Mouse (Mus musculus): ENCODE data around the gene Actl7a. TPM values are rescaled to one million over a fixed set of nuclear protein-coding genes. Genes with fewer than 3 reads are reported as not detected.

The Actl7a gene
- total and polyA plus RNA-seq, 3 experiments, result 0.11 to 0.15 TPM; not detected in 1

GRCm38 (mm10) chr4:56756021-56756420 is 12.8 kb downstream of the Actl7a start:
- Histone ChIP-seq H3K79me2 (ENCODE audit: control insufficient read depth, insufficient read depth, low read length, poor library complexity) (no peaks in the 10 kb centered on the region), H3K4me1 (ENCODE audit: control insufficient read depth in 1 of 2, insufficient read depth in 2 of 2, low read length in 2 of 2) (no peaks in the 10 kb centered on the region), H3K36me3 (ENCODE audit: control insufficient read depth in 1 of 2, insufficient read depth in 2 of 2, low read length in 2 of 2) (peaks cover 0 to 12% of the 10 kb centered on the region in 2 experiments; a peak in 2 of 4 replicates), H3K27ac (ENCODE audit: control insufficient read depth, low read depth, low read length) (no peak overlapping the region), H3K4me3 (ENCODE audit: control insufficient read depth in 1 of 2, insufficient read depth in 1 of 2, low read depth in 2 of 2, low read length in 2 of 2) (no peak overlapping the region), H3K27me3 (ENCODE audit: control insufficient read depth in 1 of 2, insufficient read depth in 2 of 2, low read length in 2 of 2) (no peaks in the 10 kb centered on the region), H3K9ac (ENCODE audit: control insufficient read depth, low read depth, low read length, poor library complexity, severe bottlenecking) (no peak overlapping the region), H3K9me3 (replicated peaks; ENCODE audit: insufficient read depth, low read length) (no peaks in the 10 kb centered on the region)
- TF ChIP-seq CTCF (IDR thresholded peaks at IDR 0.05 in 2 of 3, conservative IDR thresholded peaks at IDR 0.05 in 1 of 3; ENCODE audit: control insufficient read depth in 1 of 3, insufficient read depth in 1 of 3, low read depth in 2 of 3, low read length in 3 of 3, poor library complexity in 1 of 3, severe bottlenecking in 1 of 3) (no peak), MYC (IDR thresholded peaks at IDR 0.05; ENCODE audit: low read depth, low read length) (no peak), USF1 (IDR thresholded peaks at IDR 0.05; ENCODE audit: low read depth, low read length) (no peak), MAZ (IDR thresholded peaks at IDR 0.05; ENCODE audit: low read depth, low read length) (no peak), POLR2A (IDR thresholded peaks at IDR 0.05; ENCODE audit: control insufficient read depth in 1 of 2, insufficient read depth in 1 of 2, low read depth in 1 of 2, low read length in 2 of 2, poor library complexity in 1 of 2) (no peak), NELFE (IDR thresholded peaks at IDR 0.05; ENCODE audit: low read depth, low read length) (no peak), ZMIZ1 (IDR thresholded peaks at IDR 0.05; ENCODE audit: low read depth, low read length) (no peak), ELF1 (IDR thresholded peaks at IDR 0.05; ENCODE audit: low read depth, low read length) (no peak), SIN3A (IDR thresholded peaks at IDR 0.05; ENCODE audit: low read length) (no peak), RAD21 (IDR thresholded peaks at IDR 0.05; ENCODE audit: low read depth, low read length) (no peak)
- no peak for DNase-seq (ENCODE audit: low read depth, low spot score)

- no peak overlapping the region for H3K27ac ChIP-seq (ENCODE audit: control insufficient read depth, low read depth, low read length)
- peaks cover 0 to 12% of the 10 kb centered on the region in 2 experiments; a peak in 2 of 4 replicates for H3K36me3 ChIP-seq (ENCODE audit: control insufficient read depth in 1 of 2, insufficient read depth in 2 of 2, low read length in 2 of 2)
These were observed 13.9 kb downstream of the Actl7a start for GRCm38 (mm10) chr4:56756966-56757600.

More at GRCm38 (mm10) chr4:56756966-56757600, 13.9 kb downstream of the Actl7a start:
- Histone ChIP-seq H3K79me2 (ENCODE audit: control insufficient read depth, insufficient read depth, low read length, poor library complexity) (no peaks in the 10 kb centered on the region), H3K9me3 (replicated peaks; ENCODE audit: insufficient read depth, low read length) (no peaks in the 10 kb centered on the region), H3K9ac (ENCODE audit: control insufficient read depth, low read depth, low read length, poor library complexity, severe bottlenecking) (no peak overlapping the region), H3K4me1 (ENCODE audit: control insufficient read depth in 1 of 2, insufficient read depth in 2 of 2, low read length in 2 of 2) (no peaks in the 10 kb centered on the region), H3K27me3 (ENCODE audit: control insufficient read depth in 1 of 2, insufficient read depth in 2 of 2, low read length in 2 of 2) (no peaks in the 10 kb centered on the region), H3K4me3 (ENCODE audit: control insufficient read depth in 1 of 2, insufficient read depth in 1 of 2, low read depth in 2 of 2, low read length in 2 of 2) (no peak overlapping the region)
- DNase-seq (ENCODE audit: low read depth, low spot score), result no peak
- TF ChIP-seq GABPA (IDR thresholded peaks at IDR 0.05; ENCODE audit: low read depth, low read length) (no peak), BHLHE40 (IDR thresholded peaks at IDR 0.05; ENCODE audit: borderline replicate concordance, low read depth, low read length) (no peak), USF2 (IDR thresholded peaks at IDR 0.05; ENCODE audit: borderline replicate concordance in 1 of 2, insufficient read depth in 1 of 2, low read depth in 1 of 2, low read length in 2 of 2) (no peak), CTCF (IDR thresholded peaks at IDR 0.05 in 2 of 3, conservative IDR thresholded peaks at IDR 0.05 in 1 of 3; ENCODE audit: control insufficient read depth in 1 of 3, insufficient read depth in 1 of 3, low read depth in 2 of 3, low read length in 3 of 3, poor library complexity in 1 of 3, severe bottlenecking in 1 of 3) (no peak), UBTF (IDR thresholded peaks at IDR 0.05; ENCODE audit: borderline replicate concordance, insufficient read depth, low read depth, low read length) (no peak), TBP (IDR thresholded peaks at IDR 0.05; ENCODE audit: low read depth, low read length) (no peak), POLR2AphosphoS5 (IDR thresholded peaks at IDR 0.05; ENCODE audit: borderline replicate concordance, low read depth, low read length) (no peak), SIN3A (IDR thresholded peaks at IDR 0.05; ENCODE audit: low read length) (no peak), MAFK (IDR thresholded peaks at IDR 0.05; ENCODE audit: borderline replicate concordance, low read depth, low read length) (no peak), POLR2A (IDR thresholded peaks at IDR 0.05; ENCODE audit: control insufficient read depth in 1 of 2, insufficient read depth in 1 of 2, low read depth in 1 of 2, low read length in 2 of 2, poor library complexity in 1 of 2) (no peak), RCOR1 (IDR thresholded peaks at IDR 0.05; ENCODE audit: low read depth, low read length) (no peak), ZMIZ1 (IDR thresholded peaks at IDR 0.05; ENCODE audit: low read depth, low read length) (no peak), MYB (IDR thresholded peaks at IDR 0.05; ENCODE audit: low read depth, low read length) (no peak), MAZ (IDR thresholded peaks at IDR 0.05; ENCODE audit: low read depth, low read length) (no peak)
